Mouse (Mus musculus) kidney, embryonic 14.5 days (tissue): ENCODE measurements around the gene Prg3. TPM values are rescaled to one million over a fixed set of nuclear protein-coding genes. Genes with fewer than 3 reads are reported as not detected.

Experiments used
- ATAC-seq: fragments of 200-750 bp; cut with Nextera tagmentation; 2 replicates; pipeline ENCODE4 v1.8.0; 2017; ENCODE audit warnings: moderate number of reproducible peaks, mild to moderate bottlenecking, moderate TSS enrichment, moderate library complexity; ENCODE audit not compliant: low FRiP score, low TSS enrichment
- H3K27ac ChIP-seq: fragments of 300-500 bp; sonication (generic); 2 replicates; pipeline ENCODE4 v1.5.1; 2014; ENCODE audit warnings: low read depth, mild to moderate bottlenecking, low read length, moderate library complexity, mixed read lengths
- H3K27me3 ChIP-seq: fragments of 300-500 bp; sonication (generic); 2 replicates; pipeline ENCODE4 v1.6.1; 2014; ENCODE audit warnings: mild to moderate bottlenecking, low read length; ENCODE audit not compliant: control insufficient read depth, insufficient read depth
- H3K36me3 ChIP-seq: fragments of 300-500 bp; sonication (generic); 2 replicates; pipeline ENCODE4 v1.6.1; 2014; ENCODE audit warnings: low read length, mixed read lengths; ENCODE audit not compliant: control insufficient read depth, insufficient read depth
- H3K4me1 ChIP-seq: fragments of 300-500 bp; sonication (generic); 2 replicates; pipeline ENCODE4 v1.6.1; 2014; ENCODE audit warnings: low read length, mixed read lengths; ENCODE audit not compliant: control insufficient read depth, insufficient read depth
- H3K4me2 ChIP-seq: fragments of 300-500 bp; sonication (generic); replicated peaks from 2 replicates; pipeline ENCODE4 v1.6.1; 2014; ENCODE audit warnings: low read depth, mild to moderate bottlenecking, low read length
- H3K4me3 ChIP-seq: fragments of 300-500 bp; sonication (generic); 2 replicates; pipeline ENCODE4 v1.5.1; 2014; ENCODE audit warnings: mild to moderate bottlenecking, low read length
- H3K9ac ChIP-seq: fragments of 300-500 bp; sonication (generic); 2 replicates; pipeline ENCODE4 v1.6.1; 2014; ENCODE audit warnings: low read depth, mild to moderate bottlenecking, low read length, moderate library complexity
- H3K9me3 ChIP-seq: fragments of 300-500 bp; sonication (generic); 2 replicates; pipeline ENCODE4 v1.6.1; 2016; ENCODE audit warnings: low read length; ENCODE audit not compliant: control insufficient read depth
- WGBS: fragments of 180-500 bp; shearing (Covaris S2); extraction: QIAGEN DNeasy Blood & Tissue Kit; methylation state at CpG from one replicate; pipeline ENCODE4 v1.1.7; 2014; 5-methylcytosine and 5-hydroxymethylcytosine counted together
- polyA plus RNA-seq: library from polyadenylated mRNA; unstranded; fragments of >200 nt; fragmentation: Nextera tagmentation; extraction: Ambion mirVana; gene quantifications from 2 replicates; pipeline ENCODE4 v1.2.1, GENCODE M21; 2014

Gene Prg3
- polyA plus RNA-seq, 1 experiment from 2014 or later, result not detected

- Histone ChIP-seq H3K4me3 (no peak overlapping the region), H3K9me3 (no peaks in the 10 kb centered on the region), H3K4me2 (no peak overlapping the region), H3K36me3 (peaks cover 81% of the 10 kb centered on the region), H3K27ac (no peak overlapping the region), H3K27me3 (no peaks in the 10 kb centered on the region), H3K9ac (no peak overlapping the region), H3K4me1 (no peaks in the 10 kb centered on the region)
- WGBS, result 95% methylated on average over 8 of the region's 8 CpGs
- no peak for ATAC-seq
Measured at GRCm38 (mm10) chr2:84951027-84951426, 37.0 kb upstream of the Prg3 start.

- H3K36me3 ChIP-seq, result peaks cover 76% of the 10 kb centered on the region
- 97% methylated on average over 1 of the region's 1 CpGs for WGBS
- no peaks in the 10 kb centered on the region for H3K27me3 ChIP-seq
- ATAC-seq, result no peak
- no peaks in the 10 kb centered on the region for H3K9me3 ChIP-seq
- no peak overlapping the region for H3K4me3 ChIP-seq
- no peak overlapping the region for H3K4me2 ChIP-seq
- no peak overlapping the region for H3K27ac ChIP-seq
- no peaks in the 10 kb centered on the region for H3K4me1 ChIP-seq
- no peak overlapping the region for H3K9ac ChIP-seq
Measured at GRCm38 (mm10) chr2:84952251-84952650, 35.8 kb upstream of the Prg3 start.

GRCm38 (mm10) chr2:84952693-84953092 lies 35.3 kb upstream of the Prg3 start:
- no peak overlapping the region for H3K4me3 ChIP-seq
- H3K4me2 ChIP-seq, result no peak overlapping the region
- H3K27me3 ChIP-seq, result no peaks in the 10 kb centered on the region
- WGBS, result 81% methylated on average over 4 of the region's 4 CpGs
- no peak for ATAC-seq
- H3K4me1 ChIP-seq, result no peaks in the 10 kb centered on the region
- H3K9me3 ChIP-seq, result no peaks in the 10 kb centered on the region
- H3K27ac ChIP-seq, result no peak overlapping the region
- peaks cover 75% of the 10 kb centered on the region for H3K36me3 ChIP-seq
- no peak overlapping the region for H3K9ac ChIP-seq

GRCm38 (mm10) chr2:84955435-84955834 lies 32.6 kb upstream of the Prg3 start:
- no peak overlapping the region for H3K4me3 ChIP-seq
- no peak overlapping the region for H3K27ac ChIP-seq
- WGBS, result 90% methylated on average over 9 of the region's 9 CpGs
- H3K4me1 ChIP-seq, result no peaks in the 10 kb centered on the region
- ATAC-seq, result no peak
- H3K9me3 ChIP-seq, result no peaks in the 10 kb centered on the region
- H3K27me3 ChIP-seq, result no peaks in the 10 kb centered on the region
- H3K4me2 ChIP-seq, result no peak overlapping the region
- H3K9ac ChIP-seq, result no peak overlapping the region
- H3K36me3 ChIP-seq, result peaks cover 54% of the 10 kb centered on the region

- H3K4me2 ChIP-seq, result no peak overlapping the region
- no peaks in the 10 kb centered on the region for H3K9me3 ChIP-seq
- peaks cover 47% of the 10 kb centered on the region; the same call in 1 of the 2 replicates for H3K36me3 ChIP-seq
- H3K27ac ChIP-seq, result no peak overlapping the region
- H3K9ac ChIP-seq, result no peak overlapping the region
- H3K4me3 ChIP-seq, result no peak overlapping the region
- no peaks in the 10 kb centered on the region for H3K4me1 ChIP-seq
- 60% methylated on average over 5 of the region's 5 CpGs for WGBS
- H3K27me3 ChIP-seq, result no peaks in the 10 kb centered on the region
- 0 out of 2 replicates have a peak, but pooled peaks have one; percentile 68 for ATAC-seq
Measured at GRCm38 (mm10) chr2:84956274-84956673, 31.7 kb upstream of the Prg3 start.

- Histone ChIP-seq H3K36me3 (peaks cover 28% of the 10 kb centered on the region; the same call in 1 of the 2 replicates), H3K4me3 (no peak overlapping the region), H3K4me2 (no peak overlapping the region), H3K27me3 (no peaks in the 10 kb centered on the region), H3K4me1 (no peaks in the 10 kb centered on the region), H3K9me3 (no peaks in the 10 kb centered on the region), H3K9ac (no peak overlapping the region), H3K27ac (no peak overlapping the region)
- 94% methylated on average over 11 of the region's 11 CpGs for WGBS
- ATAC-seq, result no peak
Measured at GRCm38 (mm10) chr2:84958588-84959264, 29.3 kb upstream of the Prg3 start.

GRCm38 (mm10) chr2:84961300-84961699 lies 26.7 kb upstream of the Prg3 start:
- no peaks in the 10 kb centered on the region for H3K9me3 ChIP-seq
- ATAC-seq, result no peak
- no peak overlapping the region for H3K27ac ChIP-seq
- 73% methylated on average over 2 of the region's 2 CpGs for WGBS
- H3K4me3 ChIP-seq, result no peak overlapping the region
- no peak overlapping the region for H3K9ac ChIP-seq
- no peaks in the 10 kb centered on the region for H3K27me3 ChIP-seq
- H3K4me2 ChIP-seq, result no peak overlapping the region
- H3K36me3 ChIP-seq, result peaks cover 15% of the 10 kb centered on the region; the same call in 1 of the 2 replicates
- H3K4me1 ChIP-seq, result no peaks in the 10 kb centered on the region

GRCm38 (mm10) chr2:84961901-84962300 lies 26.1 kb upstream of the Prg3 start:
- H3K9ac ChIP-seq, result no peak overlapping the region
- ATAC-seq, result no peak
- H3K27me3 ChIP-seq, result no peaks in the 10 kb centered on the region
- H3K9me3 ChIP-seq, result no peaks in the 10 kb centered on the region
- H3K4me3 ChIP-seq, result no peak overlapping the region
- H3K27ac ChIP-seq, result no peak overlapping the region
- H3K4me2 ChIP-seq, result no peak overlapping the region
- WGBS, result 78% methylated on average over 3 of the region's 3 CpGs
- peaks cover 12% of the 10 kb centered on the region; the same call in 1 of the 2 replicates for H3K36me3 ChIP-seq
- no peaks in the 10 kb centered on the region for H3K4me1 ChIP-seq

GRCm38 (mm10) chr2:84962906-84963507 lies 25.0 kb upstream of the Prg3 start:
- Histone ChIP-seq H3K9me3 (no peaks in the 10 kb centered on the region), H3K4me1 (no peaks in the 10 kb centered on the region), H3K27me3 (no peaks in the 10 kb centered on the region), H3K36me3 (peaks cover 2% of the 10 kb centered on the region; the same call in 1 of the 2 replicates), H3K4me2 (no peak overlapping the region), H3K4me3 (no peak overlapping the region), H3K27ac (no peak overlapping the region), H3K9ac (no peak overlapping the region)
- ATAC-seq, result no peak
- 42% methylated on average over 6 of the region's 6 CpGs for WGBS
